Mouse (Mus musculus) midbrain, embryonic 15.5 days (tissue): ENCODE measurements around the gene Camk1d. TPM values are rescaled to one million over a fixed set of nuclear protein-coding genes. Genes with fewer than 3 reads are reported as not detected.
"Not testable (repeated sequence)": the region's sequence is repeated elsewhere in the genome, so short reads cannot be mapped to it uniquely, and the experiment has no call there.

ENCODE experiments used
- ATAC-seq: fragments of 200-750 bp; cut with Nextera tagmentation; replicated peaks from 2 replicates; pipeline ENCODE4 v1.8.0; 2017; ENCODE audit warnings: moderate TSS enrichment
- H3K27ac ChIP-seq: fragments of 300-500 bp; sonication (generic); 2 replicates; pipeline ENCODE4 v1.5.1; 2015; ENCODE audit warnings: mild to moderate bottlenecking, inconsistent platforms
- H3K27me3 ChIP-seq: fragments of 300-500 bp; sonication (generic); replicated peaks from 2 replicates; pipeline ENCODE4 v1.6.1; 2015; ENCODE audit warnings: inconsistent platforms
- H3K36me3 ChIP-seq: fragments of 300-500 bp; sonication (generic); replicated peaks from 2 replicates; pipeline ENCODE4 v1.6.1; 2015; ENCODE audit warnings: inconsistent platforms
- H3K4me1 ChIP-seq: fragments of 300-500 bp; sonication (generic); 2 replicates; pipeline ENCODE4 v1.6.1; 2015; ENCODE audit warnings: inconsistent platforms
- H3K4me2 ChIP-seq: fragments of 300-500 bp; sonication (generic); 2 replicates; pipeline ENCODE4 v1.6.1; 2015; ENCODE audit warnings: inconsistent platforms, mild to moderate bottlenecking, moderate library complexity
- H3K4me3 ChIP-seq: fragments of 300-500 bp; sonication (generic); 2 replicates; pipeline ENCODE4 v1.5.1; 2015; ENCODE audit warnings: mild to moderate bottlenecking, inconsistent platforms
- H3K9ac ChIP-seq: fragments of 300-500 bp; sonication (generic); 2 replicates; pipeline ENCODE4 v1.6.1; 2015; ENCODE audit warnings: mild to moderate bottlenecking, inconsistent platforms
- H3K9me3 ChIP-seq: fragments of 300-500 bp; sonication (generic); 2 replicates; pipeline ENCODE4 v1.6.1; 2016; ENCODE audit warnings: inconsistent platforms
- WGBS: fragments of 180-500 bp; shearing (Covaris S2); methylation state at CpG from one replicate; pipeline ENCODE4 v1.1.7; 2015; ENCODE audit warnings: mixed read lengths; 5-methylcytosine and 5-hydroxymethylcytosine counted together
- polyA plus RNA-seq: library from polyadenylated mRNA; unstranded; fragments of >200 nt; fragmentation: Nextera tagmentation; extraction: Ambion mirVana; gene quantifications from 2 replicates; pipeline ENCODE4 v1.2.1, GENCODE M21; 2015

Camk1d gene
- polyA plus RNA-seq, 1 experiment from 2014 or later: 6.7 TPM

- Histone ChIP-seq H3K4me3 (no peak overlapping the region), H3K4me1 (no peaks in the 10 kb centered on the region), H3K9ac (no peak overlapping the region), H3K4me2 (no peak overlapping the region), H3K9me3 (no peaks in the 10 kb centered on the region), H3K36me3 (no peaks in the 10 kb centered on the region), H3K27me3 (no peaks in the 10 kb centered on the region), H3K27ac (no peak overlapping the region)
- no peak for ATAC-seq
- WGBS: 92% methylated on average over 4 of the region's 4 CpGs
Observed at GRCm38 (mm10) chr2:5392470-5392869, 321.8 kb downstream of the Camk1d start.

DNA sequence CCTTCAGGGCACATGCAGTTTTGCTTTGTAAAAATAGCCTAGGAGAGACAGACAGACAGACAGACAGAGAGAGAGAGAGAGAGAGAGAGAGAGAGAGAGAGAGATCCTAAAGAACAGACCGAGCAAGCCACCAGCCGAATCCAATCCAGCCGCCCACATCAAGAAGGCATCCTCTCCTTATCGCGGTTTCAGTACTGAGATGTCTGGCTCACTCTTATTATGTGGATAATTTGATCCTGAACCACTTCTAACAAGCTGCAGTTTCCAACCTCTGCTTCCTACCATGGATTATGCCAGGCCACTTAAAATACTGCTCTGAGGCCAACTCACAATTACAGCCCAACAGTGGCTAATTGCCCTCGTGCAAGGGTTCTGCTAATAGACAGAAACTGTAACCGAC is 325.9 kb downstream of the Camk1d start:
- 79% methylated on average over 7 of the region's 7 CpGs for WGBS
- Histone ChIP-seq H3K27ac (no peak overlapping the region), H3K27me3 (no peaks in the 10 kb centered on the region), H3K4me1 (0 out of 2 replicates have a peak, but pooled peaks cover 3% of the 10 kb centered on the region), H3K4me2 (no peak overlapping the region), H3K36me3 (no peaks in the 10 kb centered on the region), H3K9me3 (no peaks in the 10 kb centered on the region), H3K9ac (no peak overlapping the region), H3K4me3 (no peak overlapping the region)
- ATAC-seq: no peak

GRCm38 (mm10) chr2:5381712-5382710 is 332.3 kb downstream of the Camk1d start:
- peak; percentile 57 for ATAC-seq
- Histone ChIP-seq H3K4me1 (peaks cover 32% of the 10 kb centered on the region), H3K9me3 (no peaks in the 10 kb centered on the region), H3K4me2 (no peak overlapping the region), H3K27ac (peak overlapping the region; percentile 63), H3K27me3 (no peaks in the 10 kb centered on the region), H3K4me3 (no peak overlapping the region), H3K9ac (no peak overlapping the region), H3K36me3 (no peaks in the 10 kb centered on the region)
- 28% methylated on average over 12 of the region's 12 CpGs for WGBS

DNA sequence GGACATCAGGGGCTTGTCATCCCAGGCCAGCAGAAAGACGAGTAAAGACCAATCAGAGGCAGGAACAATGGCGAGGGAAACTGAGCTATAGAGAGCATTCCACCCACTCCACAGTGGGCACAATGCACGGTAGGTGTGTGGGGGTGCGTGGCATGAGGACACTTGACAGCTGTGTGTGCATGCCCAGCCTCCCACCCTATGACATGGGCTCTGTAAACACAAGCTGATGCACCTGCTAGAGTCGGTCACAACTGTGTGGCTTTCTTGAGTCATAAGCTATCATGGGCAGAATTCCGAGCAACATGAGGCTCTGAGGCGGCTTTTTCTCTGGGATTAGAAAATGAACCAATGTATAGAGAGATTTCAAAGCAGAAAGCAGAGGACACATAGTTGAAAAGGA is 333.3 kb downstream of the Camk1d start:
- H3K27me3 ChIP-seq: no peaks in the 10 kb centered on the region

GRCm38 (mm10) chr2:5378922-5379321 is 335.4 kb downstream of the Camk1d start:
- not testable (repeated sequence) for H3K4me3 ChIP-seq, H3K27me3 ChIP-seq, ATAC-seq, H3K4me2 ChIP-seq, H3K27ac ChIP-seq, H3K9me3 ChIP-seq, H3K36me3 ChIP-seq, H3K9ac ChIP-seq
- WGBS: 49% methylated on average over 18 of the region's 18 CpGs
- H3K4me1 ChIP-seq: peaks cover 35% of the 10 kb centered on the region

More for the DNA sequence above, 333.3 kb downstream of the Camk1d start:
- peak overlapping the region; percentile 32 for H3K27ac ChIP-seq
- H3K4me1 ChIP-seq: peaks cover 35% of the 10 kb centered on the region
- WGBS: 50% methylated on average over 7 of the region's 7 CpGs
- H3K4me3 ChIP-seq: no peak overlapping the region
- no peak for ATAC-seq
- no peaks in the 10 kb centered on the region for H3K9me3 ChIP-seq
- no peaks in the 10 kb centered on the region for H3K36me3 ChIP-seq
- H3K9ac ChIP-seq: no peak overlapping the region
- no peak overlapping the region for H3K4me2 ChIP-seq

DNA sequence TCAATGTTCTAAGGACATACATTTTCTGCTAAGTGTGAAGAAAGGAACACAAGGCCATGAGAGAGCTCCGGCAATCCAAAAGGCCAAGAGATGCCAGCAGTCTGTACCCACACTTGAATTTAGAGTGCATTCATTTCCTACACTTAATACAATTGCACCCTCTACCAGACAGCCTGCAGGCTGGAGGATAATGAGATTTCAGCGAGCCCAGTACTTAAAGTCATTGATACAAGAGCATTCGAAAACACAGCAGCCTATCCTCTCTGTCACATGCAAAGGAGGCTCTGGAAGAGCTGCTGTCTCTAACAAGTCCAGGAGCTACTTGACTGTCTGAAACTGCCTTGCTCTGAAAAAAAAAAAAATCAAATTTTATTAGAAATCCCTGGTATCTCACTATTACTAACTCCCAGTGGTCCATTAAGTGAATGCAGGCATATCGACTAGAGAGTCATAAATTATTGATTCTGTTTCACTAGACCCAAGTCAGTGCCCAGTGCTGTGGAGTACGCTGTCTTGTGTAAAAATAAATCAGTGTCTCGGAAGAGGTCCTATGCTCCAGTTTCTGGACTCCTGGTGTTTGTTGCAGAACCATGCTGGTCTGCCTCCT is 336.1 kb downstream of the Camk1d start:
- Histone ChIP-seq H3K9ac (no peak overlapping the region), H3K4me2 (no peak overlapping the region), H3K4me1 (peaks cover 35% of the 10 kb centered on the region), H3K27me3 (no peaks in the 10 kb centered on the region), H3K4me3 (no peak overlapping the region), H3K36me3 (no peaks in the 10 kb centered on the region), H3K27ac (peak overlapping the region; percentile 22), H3K9me3 (no peaks in the 10 kb centered on the region)
- ATAC-seq: no peak; the same call in 1 of the 2 replicates
- 46% methylated on average over 6 of the region's 6 CpGs for WGBS

DNA sequence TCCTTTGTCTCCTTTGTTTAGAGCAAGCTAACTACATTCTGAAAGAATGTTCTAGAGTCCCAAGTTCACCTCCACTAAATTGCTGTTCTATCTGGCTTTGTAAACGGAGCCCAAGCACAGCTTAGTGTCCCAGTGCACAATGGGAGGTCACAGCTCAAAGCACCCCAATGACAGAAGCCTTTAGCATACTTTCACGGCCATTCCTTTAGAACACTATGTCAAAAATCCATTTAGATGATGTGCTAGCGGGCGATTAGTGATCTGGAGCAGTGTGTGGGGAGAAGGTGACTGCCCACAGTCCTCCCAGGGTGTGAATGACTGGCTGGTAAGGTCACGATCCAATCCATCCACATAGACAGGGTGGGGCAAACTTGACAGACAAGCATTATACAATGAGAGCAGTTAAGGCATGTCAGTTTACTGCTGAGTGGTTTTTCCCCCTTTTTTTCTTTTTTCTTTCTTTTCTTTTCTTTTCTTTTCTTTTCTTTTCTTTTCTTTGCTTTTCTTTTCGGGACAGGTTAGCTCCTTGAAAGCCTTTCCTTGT is 341.4 kb downstream of the Camk1d start:
- ATAC-seq: no peak
- no peaks in the 10 kb centered on the region for H3K36me3 ChIP-seq
- peaks cover 14% of the 10 kb centered on the region for H3K4me1 ChIP-seq
- WGBS: 28% methylated on average over 6 of the region's 6 CpGs
- H3K4me3 ChIP-seq: no peak overlapping the region
- no peaks in the 10 kb centered on the region for H3K27me3 ChIP-seq
- H3K9ac ChIP-seq: no peak overlapping the region
- no peaks in the 10 kb centered on the region for H3K9me3 ChIP-seq
- no peak overlapping the region for H3K4me2 ChIP-seq
- H3K27ac ChIP-seq: no peak overlapping the region

GRCm38 (mm10) chr2:5371316-5371715 is 343.0 kb downstream of the Camk1d start:
- Histone ChIP-seq H3K9me3 (no peaks in the 10 kb centered on the region), H3K4me2 (no peak overlapping the region), H3K27me3 (no peaks in the 10 kb centered on the region), H3K9ac (no peak overlapping the region), H3K4me3 (no peak overlapping the region), H3K4me1 (no peaks in the 10 kb centered on the region), H3K27ac (no peak overlapping the region), H3K36me3 (no peaks in the 10 kb centered on the region)
- ATAC-seq: no peak
- WGBS: 91% methylated on average over 3 of the region's 3 CpGs

GRCm38 (mm10) chr2:5370591-5370990 is 343.7 kb downstream of the Camk1d start:
- Histone ChIP-seq H3K4me1 (no peaks in the 10 kb centered on the region), H3K4me3 (no peak overlapping the region), H3K27ac (no peak overlapping the region), H3K4me2 (no peak overlapping the region), H3K9ac (no peak overlapping the region), H3K36me3 (no peaks in the 10 kb centered on the region), H3K9me3 (no peaks in the 10 kb centered on the region), H3K27me3 (no peaks in the 10 kb centered on the region)
- no peak for ATAC-seq
- 71% methylated on average over 3 of the region's 3 CpGs for WGBS

- no peaks in the 10 kb centered on the region for H3K27me3 ChIP-seq
- ATAC-seq: no peak
- no peaks in the 10 kb centered on the region for H3K36me3 ChIP-seq
- no peaks in the 10 kb centered on the region for H3K4me1 ChIP-seq
- H3K4me2 ChIP-seq: no peak overlapping the region
- no peak overlapping the region for H3K4me3 ChIP-seq
- 73% methylated on average over 5 of the region's 5 CpGs for WGBS
- H3K9ac ChIP-seq: no peak overlapping the region
- no peaks in the 10 kb centered on the region for H3K9me3 ChIP-seq
- H3K27ac ChIP-seq: no peak overlapping the region
Observed at GRCm38 (mm10) chr2:5363836-5364235, 350.5 kb downstream of the Camk1d start.

DNA sequence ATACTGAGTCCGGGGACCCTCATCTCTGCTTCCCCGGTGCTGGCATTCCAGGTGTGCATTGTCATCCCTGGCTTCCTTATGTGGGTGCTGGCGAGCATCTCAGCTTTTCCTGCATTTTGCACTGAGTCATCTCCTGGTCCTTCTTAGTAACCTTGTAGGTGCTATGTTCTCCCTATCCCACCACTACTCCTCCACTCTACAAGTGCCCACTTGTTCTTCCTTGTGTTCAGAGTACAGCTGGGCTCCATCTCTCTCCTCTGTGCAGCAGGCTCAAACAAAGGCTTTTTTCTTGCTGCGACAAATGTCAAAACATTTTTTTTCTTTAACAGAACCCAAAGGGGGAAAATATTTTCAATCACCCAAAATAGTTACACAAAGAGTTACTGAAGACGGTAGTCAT is 356.3 kb downstream of the Camk1d start:
- Histone ChIP-seq H3K36me3 (no peaks in the 10 kb centered on the region), H3K27ac (no peak overlapping the region), H3K9me3 (no peaks in the 10 kb centered on the region), H3K4me1 (no peaks in the 10 kb centered on the region), H3K4me2 (no peak overlapping the region), H3K27me3 (no peaks in the 10 kb centered on the region), H3K9ac (no peak overlapping the region), H3K4me3 (no peak overlapping the region)
- no peak for ATAC-seq
- WGBS: 86% methylated on average over 5 of the region's 5 CpGs

- no peak overlapping the region for H3K4me2 ChIP-seq
- no peaks in the 10 kb centered on the region for H3K9me3 ChIP-seq
- no peak for ATAC-seq
- no peak overlapping the region for H3K4me3 ChIP-seq
- WGBS: 60% methylated on average over 4 of the region's 4 CpGs
- H3K27ac ChIP-seq: no peak overlapping the region
- H3K36me3 ChIP-seq: no peaks in the 10 kb centered on the region
- H3K4me1 ChIP-seq: no peaks in the 10 kb centered on the region
- H3K27me3 ChIP-seq: no peaks in the 10 kb centered on the region
- no peak overlapping the region for H3K9ac ChIP-seq
Observed at GRCm38 (mm10) chr2:5357056-5357455, 357.3 kb downstream of the Camk1d start.
